Mouse (Mus musculus) heart, postnatal 25 days (tissue): ENCODE data around the gene Igsf6. TPM values are rescaled to one million over a fixed set of nuclear protein-coding genes. Genes with fewer than 3 reads are reported as not detected.

ENCODE experiments used
- DNase-seq: peaks from one replicate; pipeline ENCODE4 v3.0.0; 2022; ENCODE audit warnings: low spot score
- intact Hi-C: fragments of 180-260 bp; cut with DNase I; formaldehyde crosslinking; loops from one replicate; pipeline ENCODE4 v1.15.1; 2025
- total RNA-seq, 2 experiments: library from RNA; stranded (reverse); gene quantifications; 2 replicates each; pipeline ENCODE4 v1.2.3; 2021

The Igsf6 gene
- total RNA-seq, 2 experiments from 2014 or later, result 1.7 TPM

DNA sequence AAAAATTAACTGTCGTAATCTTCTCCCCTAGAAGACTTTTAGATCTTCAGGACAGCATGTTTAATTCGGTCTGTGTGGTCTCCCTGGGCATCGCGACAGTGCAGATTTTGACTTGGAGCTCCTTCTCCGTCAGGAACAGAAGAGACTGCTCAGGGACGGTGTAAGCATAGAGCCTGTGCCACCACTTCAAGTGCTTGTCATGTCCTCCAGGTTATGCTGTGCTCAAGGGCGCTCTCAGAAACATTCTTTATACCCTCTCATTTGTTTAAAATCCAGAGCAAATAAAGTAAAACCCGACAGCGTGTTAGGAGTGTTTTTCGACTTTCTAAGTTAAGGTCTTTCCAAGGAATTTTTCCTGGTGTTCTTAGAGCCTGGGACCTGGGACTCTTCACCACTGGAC, 59.9 kb downstream of the Igsf6 start:
- DNase-seq, result no peak
- intact Hi-C loops, result no loop called here

Other genes starting within 250 kb of the Igsf6 start
- gene Eef2k, start 231.7 kb downstream of the Igsf6 start, total RNA-seq, result 10 to 100 TPM; 27.7 to 32.5 TPM
- 1 to 10 TPM; 8.2 to 8.7 TPM for gene Polr3e, start 156.8 kb downstream of the Igsf6 start, total RNA-seq
- 10 to 100 TPM; 14.8 to 21.9 TPM for gene Cdr2, start 92.3 kb downstream of the Igsf6 start, total RNA-seq
- not detected for gene Mfsd13b, start 92.1 kb downstream of the Igsf6 start, total RNA-seq
- gene Mettl9, start 40.1 kb downstream of the Igsf6 start, total RNA-seq, result 10 to 100 TPM; 77.5 to 80.5 TPM
- under 1 TPM; 0.14 to 0.21 TPM for gene Otoa, start 7.1 kb upstream of the Igsf6 start, total RNA-seq